Mouse (Mus musculus) myocyte (in vitro differentiated cells): ENCODE measurements around the gene Erbb3.

ENCODE experiments used
- E2F4 ChIP-seq: IDR thresholded peaks from one replicate; pipeline ENCODE4 v1.6.1; 2011; ENCODE audit warnings: mild to moderate bottlenecking, control low read depth, moderate library complexity; ENCODE audit not compliant: insufficient read depth
- MAX ChIP-seq: IDR thresholded peaks from one replicate; pipeline ENCODE4 v1.6.1; 2011; ENCODE audit warnings: low read depth, mild to moderate bottlenecking, control low read depth
- POLR2A ChIP-seq: IDR thresholded peaks from one replicate; pipeline ENCODE4 v1.6.1; 2011; ENCODE audit warnings: low read depth, mild to moderate bottlenecking, control low read depth, moderate library complexity; ENCODE audit not compliant: insufficient read length
- REST ChIP-seq: IDR thresholded peaks from one replicate; pipeline ENCODE4 v1.6.1; 2011; ENCODE audit warnings: mild to moderate bottlenecking, control low read depth, moderate library complexity; ENCODE audit not compliant: insufficient read depth, insufficient read length
- SRF ChIP-seq: IDR thresholded peaks from one replicate; pipeline ENCODE4 v1.6.1; 2011; ENCODE audit warnings: low read depth; ENCODE audit not compliant: control insufficient read depth, insufficient read length

GRCm38 (mm10) chr10:128629746-128630145 lies 40.3 kb upstream of the Erbb3 start:
- TF ChIP-seq POLR2A (no peak), E2F4 (no peak), MAX (no peak), SRF (no peak), REST (no peak)
